Mouse (Mus musculus) mesoderm, embryonic 11.5 days (tissue): ENCODE results near the gene Faap20.

Source experiments
- DNase-seq: peaks from one replicate; pipeline ENCODE4 v3.0.0-alpha.2; 2012; ENCODE audit warnings: low read depth, low spot score

The Faap20 gene

DNA sequence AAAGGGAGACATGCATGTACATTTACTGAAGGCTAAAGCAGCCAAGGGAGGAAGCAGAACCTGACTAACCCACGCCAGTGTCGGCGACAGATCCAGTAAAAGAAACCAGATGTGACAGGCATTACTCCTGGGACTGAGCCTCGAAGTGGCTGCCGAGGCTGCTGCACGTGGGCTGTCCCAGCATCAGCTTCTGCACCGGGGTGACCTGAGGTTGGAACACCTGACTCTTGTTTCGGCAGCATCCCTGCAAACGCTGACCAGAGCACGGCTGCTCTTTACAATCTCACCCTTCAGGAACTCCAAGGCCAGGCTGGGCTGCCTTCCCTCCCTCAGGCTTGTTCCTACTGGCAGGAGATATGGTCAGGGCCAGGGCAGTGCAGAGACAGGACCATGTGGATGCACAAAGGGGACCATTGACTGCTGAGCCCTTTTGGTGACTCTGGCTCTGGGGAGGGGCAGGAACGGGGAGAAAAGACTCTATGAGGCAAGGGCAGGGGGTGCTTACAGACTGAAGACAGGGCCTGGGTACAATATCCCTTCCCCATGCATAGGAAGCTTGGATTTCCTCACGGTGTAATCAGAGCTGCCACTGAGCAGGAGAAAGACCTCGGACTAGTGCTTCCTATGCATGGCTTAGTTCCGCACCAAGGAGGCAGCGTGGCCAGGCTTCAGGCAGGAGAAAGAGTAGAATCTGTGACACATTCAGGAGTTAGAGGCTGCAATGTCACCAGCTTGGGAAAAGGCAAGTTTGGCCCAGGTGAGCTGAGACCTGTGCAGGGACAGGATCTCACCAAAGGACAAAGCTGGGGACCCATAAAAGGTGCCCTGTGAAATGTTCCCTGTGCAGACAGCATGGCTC lies 35.1 kb downstream of the Faap20 start:
- no peak for DNase-seq

DNA sequence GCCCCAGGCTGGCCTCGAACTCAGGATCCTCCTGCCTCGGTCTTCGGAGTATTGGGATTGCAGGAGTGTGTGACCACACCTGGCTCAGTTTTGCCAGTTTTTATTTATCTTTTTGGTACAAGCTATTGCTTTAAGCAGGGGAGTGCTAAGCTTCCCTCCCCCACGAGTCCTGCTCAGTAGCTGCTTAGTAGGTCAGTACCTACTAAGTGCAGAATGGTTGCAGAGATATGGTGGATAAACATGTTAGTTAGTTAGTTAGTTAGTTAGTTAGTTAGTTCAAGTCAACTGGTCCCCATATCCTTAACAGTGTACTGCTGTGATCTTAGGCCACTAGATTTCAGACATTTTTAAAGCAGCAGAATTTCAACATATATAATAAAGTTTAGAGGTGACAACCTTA lies 36.5 kb downstream of the Faap20 start:
- DNase-seq = no peak

DNA sequence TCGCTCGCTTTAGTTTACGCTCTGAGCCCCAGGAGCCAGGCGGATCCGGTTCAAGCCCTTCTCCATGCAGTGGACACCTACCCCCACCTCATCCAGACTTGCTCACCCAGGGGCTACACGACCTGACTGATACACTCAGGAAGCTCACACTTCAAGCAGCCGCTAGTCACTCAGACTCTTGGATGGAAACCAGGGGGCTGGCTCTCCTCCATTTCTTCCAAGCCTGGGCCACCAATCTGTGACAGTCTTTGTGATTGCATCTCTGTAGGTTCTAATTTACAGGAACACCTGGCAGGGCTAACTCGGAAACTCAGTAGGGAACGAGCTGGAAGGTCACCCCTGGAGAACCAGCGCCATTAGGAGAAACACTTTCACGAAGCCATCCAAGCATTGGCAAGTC lies 38.1 kb downstream of the Faap20 start:
- DNase-seq = no peak

- no peak for DNase-seq
Observed at GRCm38 (mm10) chr4:155288586-155288985, 39.0 kb downstream of the Faap20 start.

DNA sequence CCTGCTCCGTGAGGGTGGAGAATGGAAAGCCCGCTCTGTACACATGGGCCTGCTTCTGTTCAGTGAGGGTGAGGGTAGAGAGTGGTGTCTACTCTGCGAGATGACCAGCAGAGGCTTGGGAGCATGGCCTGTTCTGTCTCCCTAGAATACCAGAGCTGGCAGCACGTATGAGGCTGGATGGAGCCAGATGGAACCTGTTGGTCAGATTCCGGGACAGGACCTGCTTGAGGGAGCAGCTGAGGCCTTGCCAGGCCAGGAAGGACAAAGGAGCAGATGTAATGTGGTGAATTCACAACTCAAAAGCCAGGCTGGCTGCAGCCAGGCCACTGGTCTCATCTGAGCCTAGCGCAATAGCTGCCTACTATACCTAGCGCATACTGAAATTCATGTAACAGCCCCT lies 40.4 kb downstream of the Faap20 start:
- no peak for DNase-seq

GRCm38 (mm10) chr4:155292863-155293262 lies 43.3 kb downstream of the Faap20 start:
- DNase-seq = no peak

DNA sequence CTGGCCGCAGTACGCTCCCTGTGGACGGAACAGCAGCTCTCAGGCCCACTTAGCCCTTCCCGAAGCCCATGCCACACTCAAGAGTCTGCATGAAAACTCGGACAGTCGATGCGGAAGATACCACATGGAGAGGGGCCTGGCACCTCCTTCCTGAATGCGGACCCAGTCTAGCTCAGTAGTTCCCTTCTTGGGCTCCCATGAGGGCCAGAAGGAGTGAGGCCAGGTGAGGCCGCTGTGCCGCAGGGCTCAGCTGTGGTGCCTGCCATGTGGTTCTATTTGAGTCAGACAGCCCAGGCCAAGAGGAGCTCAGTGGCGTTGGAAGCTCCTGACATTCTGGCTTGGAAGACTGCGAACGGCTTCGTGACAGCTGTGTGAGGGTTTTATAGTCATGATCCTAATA lies 44.8 kb downstream of the Faap20 start:
- no peak for DNase-seq

GRCm38 (mm10) chr4:155295026-155295590 lies 45.5 kb downstream of the Faap20 start:
- DNase-seq = no peak

DNA sequence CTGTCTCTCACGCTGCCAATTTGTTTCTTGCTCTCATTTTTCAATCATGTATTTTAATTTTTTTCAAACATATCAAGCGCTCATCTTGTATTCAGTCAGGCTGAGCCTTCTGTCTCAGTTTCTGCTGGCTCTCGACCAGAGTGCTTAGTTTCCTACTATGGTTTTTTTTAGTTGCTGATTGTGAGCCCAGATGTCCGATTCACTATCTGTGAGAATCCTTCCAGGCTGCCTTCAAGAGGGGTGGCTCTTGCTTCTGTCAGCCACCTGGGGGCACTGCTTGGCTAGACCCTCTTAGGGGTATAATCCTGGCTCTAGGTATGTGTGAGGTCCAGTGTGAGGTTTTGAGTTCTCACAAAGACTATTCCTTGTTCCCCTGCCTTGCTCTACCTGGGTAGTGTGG lies 46.4 kb downstream of the Faap20 start:
- DNase-seq = no peak

- no peak for DNase-seq
Observed at GRCm38 (mm10) chr4:155297057-155297456, 47.5 kb downstream of the Faap20 start.

GRCm38 (mm10) chr4:155298826-155299225 lies 49.2 kb downstream of the Faap20 start:
- no peak for DNase-seq

DNA sequence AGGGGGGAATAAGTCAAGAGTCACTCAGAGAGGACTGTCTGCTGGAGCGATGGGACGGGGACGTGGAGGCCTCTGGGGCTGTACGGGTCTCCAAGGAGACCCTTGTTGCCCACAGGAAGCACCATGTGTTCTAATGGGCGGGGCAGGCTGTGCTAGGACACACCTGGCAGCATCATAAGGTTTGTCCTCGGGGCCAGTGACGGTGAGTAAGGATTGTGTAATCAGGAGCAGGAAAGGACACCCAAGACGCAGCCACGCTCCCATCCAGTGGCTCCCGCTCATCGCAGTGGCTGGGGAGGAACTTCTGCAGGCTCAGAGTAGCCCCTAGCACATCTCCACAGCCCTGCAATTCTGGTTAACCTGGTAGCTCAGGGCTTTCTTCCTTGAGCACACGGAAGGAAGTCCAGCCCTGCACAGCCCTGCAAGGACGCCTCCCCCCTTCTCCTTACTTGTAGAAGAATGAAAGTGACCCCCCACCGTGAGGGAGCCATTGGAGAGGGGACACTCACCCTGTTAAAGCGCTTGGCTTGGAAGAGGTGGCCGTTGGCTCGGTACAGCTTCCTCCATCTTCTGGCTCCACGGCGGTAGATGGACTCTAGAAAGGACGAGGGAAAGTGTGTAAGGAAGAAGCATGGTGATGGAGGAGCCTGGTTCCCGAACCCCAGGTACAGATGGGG lies 51.0 kb downstream of the Faap20 start:
- no peak for DNase-seq

- no peak for DNase-seq
Observed at GRCm38 (mm10) chr4:155301098-155301447, 51.5 kb downstream of the Faap20 start.

GRCm38 (mm10) chr4:155301965-155302364 lies 52.4 kb downstream of the Faap20 start:
- DNase-seq = no peak

- no peak for DNase-seq
Observed at GRCm38 (mm10) chr4:155304508-155305096, 55.0 kb downstream of the Faap20 start.

- DNase-seq = no peak
Observed at GRCm38 (mm10) chr4:155305531-155306031, 56.0 kb downstream of the Faap20 start.
